Mouse (Mus musculus): ENCODE results near the gene Gm3173. TPM values are rescaled to one million over a fixed set of nuclear protein-coding genes. Genes with fewer than 3 reads are reported as not detected.
"Not testable (repeated sequence)": the region's sequence is repeated elsewhere in the genome, so short reads cannot be mapped to it uniquely, and the experiment has no call there.

Gene Gm3173
- not detected in 2 replicates for polyA plus RNA-seq (2012)

- H3K36me3 ChIP-seq (ENCODE audit: control insufficient read depth); H3K9me3 ChIP-seq (ENCODE audit: control insufficient read depth, low read length); H3K4me1 ChIP-seq (ENCODE audit: control insufficient read depth); H3K27me3 ChIP-seq (ENCODE audit: control insufficient read depth); H3K4me3 ChIP-seq (replicated peaks): not testable (repeated sequence)
Measured at GRCm38 (mm10) chr14:4430692-4431091, at the start of gene Gm3173. Gm3173 (plus strand) TSS chr14:4430992.

- H3K36me3 ChIP-seq (ENCODE audit: control insufficient read depth); H3K9me3 ChIP-seq (ENCODE audit: control insufficient read depth, low read length); H3K4me1 ChIP-seq (ENCODE audit: control insufficient read depth); H3K4me3 ChIP-seq (replicated peaks); H3K27me3 ChIP-seq (ENCODE audit: control insufficient read depth): not testable (repeated sequence)
Measured at GRCm38 (mm10) chr14:4385606-4386005, 45.2 kb upstream of the Gm3173 start.

GRCm38 (mm10) chr14:4392841-4393530 is 37.8 kb upstream of the Gm3173 start:
- not testable (repeated sequence) for H3K27me3 ChIP-seq (ENCODE audit: control insufficient read depth); H3K36me3 ChIP-seq (ENCODE audit: control insufficient read depth); H3K4me3 ChIP-seq (replicated peaks); H3K4me1 ChIP-seq (ENCODE audit: control insufficient read depth); H3K9me3 ChIP-seq (ENCODE audit: control insufficient read depth, low read length)

GRCm38 (mm10) chr14:4397226-4397625 is 33.6 kb upstream of the Gm3173 start, which contains the start of gene Gm3159:
Gm3159 (plus strand) TSS chr14:4397526.
- not testable (repeated sequence) for H3K36me3 ChIP-seq (ENCODE audit: control insufficient read depth); H3K4me3 ChIP-seq (replicated peaks); H3K4me1 ChIP-seq (ENCODE audit: control insufficient read depth); H3K9me3 ChIP-seq (ENCODE audit: control insufficient read depth, low read length); H3K27me3 ChIP-seq (ENCODE audit: control insufficient read depth)

- H3K4me1 ChIP-seq (ENCODE audit: control insufficient read depth); H3K4me3 ChIP-seq (replicated peaks); H3K27me3 ChIP-seq (ENCODE audit: control insufficient read depth); H3K36me3 ChIP-seq (ENCODE audit: control insufficient read depth); H3K9me3 ChIP-seq (ENCODE audit: control insufficient read depth, low read length): not testable (repeated sequence)
Measured at GRCm38 (mm10) chr14:4398624-4399023, 32.2 kb upstream of the Gm3173 start.

GRCm38 (mm10) chr14:4400115-4400789 is 30.5 kb upstream of the Gm3173 start:
- not testable (repeated sequence) for H3K9me3 ChIP-seq (ENCODE audit: control insufficient read depth, low read length); H3K36me3 ChIP-seq (ENCODE audit: control insufficient read depth); H3K27me3 ChIP-seq (ENCODE audit: control insufficient read depth); H3K4me1 ChIP-seq (ENCODE audit: control insufficient read depth); H3K4me3 ChIP-seq (replicated peaks)

GRCm38 (mm10) chr14:4401245-4401644 is 29.5 kb upstream of the Gm3173 start:
- H3K36me3 ChIP-seq (ENCODE audit: control insufficient read depth); H3K4me3 ChIP-seq (replicated peaks); H3K4me1 ChIP-seq (ENCODE audit: control insufficient read depth); H3K9me3 ChIP-seq (ENCODE audit: control insufficient read depth, low read length); H3K27me3 ChIP-seq (ENCODE audit: control insufficient read depth): not testable (repeated sequence)

GRCm38 (mm10) chr14:4403840-4404239 is 27.0 kb upstream of the Gm3173 start:
- not testable (repeated sequence) for H3K4me3 ChIP-seq (replicated peaks); H3K4me1 ChIP-seq (ENCODE audit: control insufficient read depth); H3K36me3 ChIP-seq (ENCODE audit: control insufficient read depth); H3K9me3 ChIP-seq (ENCODE audit: control insufficient read depth, low read length); H3K27me3 ChIP-seq (ENCODE audit: control insufficient read depth)

- H3K9me3 ChIP-seq (ENCODE audit: control insufficient read depth, low read length); H3K4me1 ChIP-seq (ENCODE audit: control insufficient read depth); H3K36me3 ChIP-seq (ENCODE audit: control insufficient read depth); H3K4me3 ChIP-seq (replicated peaks); H3K27me3 ChIP-seq (ENCODE audit: control insufficient read depth): not testable (repeated sequence)
Measured at GRCm38 (mm10) chr14:4409939-4410338, 20.9 kb upstream of the Gm3173 start.

- H3K4me1 ChIP-seq (ENCODE audit: control insufficient read depth); H3K27me3 ChIP-seq (ENCODE audit: control insufficient read depth); H3K36me3 ChIP-seq (ENCODE audit: control insufficient read depth); H3K9me3 ChIP-seq (ENCODE audit: control insufficient read depth, low read length); H3K4me3 ChIP-seq (replicated peaks): not testable (repeated sequence)
Measured at GRCm38 (mm10) chr14:4414965-4415835, 15.6 kb upstream of the Gm3173 start, which contains the start of gene Gm3164. Gm3164 (plus strand) TSS chr14:4415448.

GRCm38 (mm10) chr14:4481445-4481844 is 50.7 kb downstream of the Gm3173 start, which contains the start of gene Gm3182:
Gm3182 (plus strand) TSS chr14:4481745.
- H3K4me3 ChIP-seq (replicated peaks); H3K27me3 ChIP-seq (ENCODE audit: control insufficient read depth); H3K9me3 ChIP-seq (ENCODE audit: control insufficient read depth, low read length); H3K36me3 ChIP-seq (ENCODE audit: control insufficient read depth); H3K4me1 ChIP-seq (ENCODE audit: control insufficient read depth): not testable (repeated sequence)

- not testable (repeated sequence) for H3K36me3 ChIP-seq (ENCODE audit: control insufficient read depth); H3K9me3 ChIP-seq (ENCODE audit: control insufficient read depth, low read length); H3K27me3 ChIP-seq (ENCODE audit: control insufficient read depth); H3K4me1 ChIP-seq (ENCODE audit: control insufficient read depth); H3K4me3 ChIP-seq (replicated peaks)
Measured at GRCm38 (mm10) chr14:4499425-4499824, 68.6 kb downstream of the Gm3173 start.

- not testable (repeated sequence) for H3K4me3 ChIP-seq (replicated peaks); H3K27me3 ChIP-seq (ENCODE audit: control insufficient read depth); H3K4me1 ChIP-seq (ENCODE audit: control insufficient read depth); H3K9me3 ChIP-seq (ENCODE audit: control insufficient read depth, low read length); H3K36me3 ChIP-seq (ENCODE audit: control insufficient read depth)
Measured at GRCm38 (mm10) chr14:4555105-4555504, 124.3 kb downstream of the Gm3173 start, which contains the start of gene Gm3047. Gm3047 (plus strand) TSS chr14:4555405.

All from erythroblast, embryonic 14.5 days (primary cell).